Mouse (Mus musculus): ENCODE results near the gene 5730596B20Rik. TPM values are rescaled to one million over a fixed set of nuclear protein-coding genes. Genes with fewer than 3 reads are reported as not detected.

5730596B20Rik gene
- polyA plus RNA-seq, 1 experiment: not detected

- Histone ChIP-seq H3K4me3 (ENCODE audit: insufficient read depth, low read length) (no peak overlapping the region), H3K27ac (ENCODE audit: insufficient read depth, low read length) (no peak overlapping the region), H3K4me1 (ENCODE audit: control insufficient read depth, insufficient read depth, low read length) (no peaks in the 10 kb centered on the region)
- no peak for TF ChIP-seq POLR2A (IDR thresholded peaks at IDR 0.05; ENCODE audit: low read depth, low read length)
- TF ChIP-seq CTCF (IDR thresholded peaks at IDR 0.05; ENCODE audit: borderline replicate concordance, insufficient read depth, low read length): no peak
Observed at GRCm38 (mm10) chr6:52215070-52215469, 37.8 kb downstream of the 5730596B20Rik start.

DNA sequence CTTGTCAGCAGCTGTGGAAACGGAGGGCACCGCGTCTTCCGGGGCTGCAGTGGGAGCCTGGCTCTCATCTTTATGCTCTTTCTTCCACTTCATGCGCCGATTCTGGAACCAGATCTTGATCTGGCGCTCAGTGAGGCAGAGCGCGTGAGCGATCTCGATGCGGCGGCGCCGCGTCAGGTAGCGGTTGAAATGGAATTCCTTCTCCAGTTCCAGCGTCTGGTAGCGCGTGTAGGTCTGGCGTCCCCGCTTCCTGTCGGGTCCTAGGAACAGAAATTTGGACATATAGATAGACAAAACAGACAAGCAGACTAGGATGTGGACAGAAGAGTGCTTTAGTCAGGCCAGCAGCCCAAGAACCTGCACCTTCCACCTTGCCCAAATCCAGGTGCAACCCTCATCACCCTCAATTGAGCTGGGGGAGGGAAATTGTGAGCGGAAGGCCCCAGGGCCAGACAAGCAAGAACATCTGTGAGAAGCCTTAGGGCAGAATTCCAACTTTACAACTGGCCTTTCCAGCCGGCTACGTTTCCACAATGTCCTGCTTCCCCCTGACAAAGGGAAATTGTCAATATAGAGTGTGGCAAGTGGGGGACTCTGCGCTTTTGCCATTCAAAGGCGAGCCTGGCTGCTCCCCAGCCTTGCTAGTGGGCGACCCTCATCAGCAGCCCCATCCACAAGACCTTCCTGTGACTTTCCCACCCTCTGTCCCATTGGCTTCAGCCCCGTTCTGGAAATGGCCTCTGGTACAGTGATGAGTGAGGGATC lies 38.7 kb downstream of the 5730596B20Rik start:
- Histone ChIP-seq H3K4me3 (ENCODE audit: insufficient read depth, low read length) (peak overlapping the region; percentile 44), H3K4me1 (ENCODE audit: control insufficient read depth, insufficient read depth, low read length) (no peaks in the 10 kb centered on the region), H3K27ac (ENCODE audit: insufficient read depth, low read length) (no peak overlapping the region)
- no peak for TF ChIP-seq CTCF (IDR thresholded peaks at IDR 0.05; ENCODE audit: borderline replicate concordance, insufficient read depth, low read length)
- TF ChIP-seq POLR2A (IDR thresholded peaks at IDR 0.05; ENCODE audit: low read depth, low read length): no peak

- H3K4me1 ChIP-seq (ENCODE audit: control insufficient read depth, insufficient read depth, low read length): no peaks in the 10 kb centered on the region
- H3K27ac ChIP-seq (ENCODE audit: insufficient read depth, low read length): no peak overlapping the region
- peak overlapping the region; percentile 44 for H3K4me3 ChIP-seq (ENCODE audit: insufficient read depth, low read length)
- no peak for TF ChIP-seq CTCF (IDR thresholded peaks at IDR 0.05; ENCODE audit: borderline replicate concordance, insufficient read depth, low read length)
- TF ChIP-seq POLR2A (IDR thresholded peaks at IDR 0.05; ENCODE audit: low read depth, low read length): no peak
Observed at GRCm38 (mm10) chr6:52216691-52217458, 39.6 kb downstream of the 5730596B20Rik start.

- H3K4me3 ChIP-seq (ENCODE audit: insufficient read depth, low read length): peak overlapping the region; percentile 44
- H3K27ac ChIP-seq (ENCODE audit: insufficient read depth, low read length): no peak overlapping the region; the same call in 1 of the 2 replicates
- peak; percentile 69 for TF ChIP-seq POLR2A (IDR thresholded peaks at IDR 0.05; ENCODE audit: low read depth, low read length)
- no peak for TF ChIP-seq CTCF (IDR thresholded peaks at IDR 0.05; ENCODE audit: borderline replicate concordance, insufficient read depth, low read length)
- no peaks in the 10 kb centered on the region for H3K4me1 ChIP-seq (ENCODE audit: control insufficient read depth, insufficient read depth, low read length)
Observed at GRCm38 (mm10) chr6:52217459-52217768, 40.1 kb downstream of the 5730596B20Rik start.

GRCm38 (mm10) chr6:52217895-52218642 lies 40.8 kb downstream of the 5730596B20Rik start:
- TF ChIP-seq CTCF (IDR thresholded peaks at IDR 0.05; ENCODE audit: borderline replicate concordance, insufficient read depth, low read length) (no peak), POLR2A (IDR thresholded peaks at IDR 0.05; ENCODE audit: low read depth, low read length) (no peak)
- Histone ChIP-seq H3K4me3 (ENCODE audit: insufficient read depth, low read length) (peak overlapping the region; percentile 44), H3K4me1 (ENCODE audit: control insufficient read depth, insufficient read depth, low read length) (no peaks in the 10 kb centered on the region), H3K27ac (ENCODE audit: insufficient read depth, low read length) (no peak overlapping the region; the same call in 1 of the 2 replicates)

- Histone ChIP-seq H3K4me3 (ENCODE audit: insufficient read depth, low read length) (no peak overlapping the region), H3K27ac (ENCODE audit: insufficient read depth, low read length) (no peak overlapping the region)
- no peak for TF ChIP-seq CTCF (IDR thresholded peaks at IDR 0.05; ENCODE audit: borderline replicate concordance, insufficient read depth, low read length)
- no peak for TF ChIP-seq POLR2A (IDR thresholded peaks at IDR 0.05; ENCODE audit: low read depth, low read length)
Observed at GRCm38 (mm10) chr6:52218643-52219215, 41.4 kb downstream of the 5730596B20Rik start.

GRCm38 (mm10) chr6:52219234-52219942 lies 42.1 kb downstream of the 5730596B20Rik start:
- H3K4me1 ChIP-seq (ENCODE audit: control insufficient read depth, insufficient read depth, low read length): no peaks in the 10 kb centered on the region
- H3K27ac ChIP-seq (ENCODE audit: insufficient read depth, low read length): peak overlapping the region; percentile 4; the same call in 1 of the 2 replicates
- no peak for TF ChIP-seq POLR2A (IDR thresholded peaks at IDR 0.05; ENCODE audit: low read depth, low read length)
- TF ChIP-seq CTCF (IDR thresholded peaks at IDR 0.05; ENCODE audit: borderline replicate concordance, insufficient read depth, low read length): no peak
- H3K4me3 ChIP-seq (ENCODE audit: insufficient read depth, low read length): peak overlapping the region; percentile 49

More at GRCm38 (mm10) chr6:52218643-52219215, 41.4 kb downstream of the 5730596B20Rik start:
- no peaks in the 10 kb centered on the region for H3K4me1 ChIP-seq (ENCODE audit: control insufficient read depth, insufficient read depth, low read length)

GRCm38 (mm10) chr6:52220003-52220864 lies 42.9 kb downstream of the 5730596B20Rik start:
- Histone ChIP-seq H3K4me1 (ENCODE audit: control insufficient read depth, insufficient read depth, low read length) (no peaks in the 10 kb centered on the region), H3K4me3 (ENCODE audit: insufficient read depth, low read length) (peak overlapping the region; percentile 49), H3K27ac (ENCODE audit: insufficient read depth, low read length) (peak overlapping the region; percentile 69)
- no peak for TF ChIP-seq CTCF (IDR thresholded peaks at IDR 0.05; ENCODE audit: borderline replicate concordance, insufficient read depth, low read length)
- 0 out of 2 replicates have a peak, but pooled peaks have one; percentile 15 for TF ChIP-seq POLR2A (IDR thresholded peaks at IDR 0.05; ENCODE audit: low read depth, low read length)
